Mouse (Mus musculus): ENCODE measurements around the gene Acy3. TPM values are rescaled to one million over a fixed set of nuclear protein-coding genes. Genes with fewer than 3 reads are reported as not detected.
"Not testable (repeated sequence)": the region's sequence is repeated elsewhere in the genome, so short reads cannot be mapped to it uniquely, and the experiment has no call there.

The Acy3 gene
- polyA plus RNA-seq, 1 experiment from 2014 or later, result 9.9 TPM

- H3K27me3 ChIP-seq (ENCODE audit: control insufficient read depth, insufficient read depth, low read length), result no peaks in the 10 kb centered on the region
- no peak for ATAC-seq (ENCODE audit: low FRiP score, low TSS enrichment)
- 78% methylated on average over 13 of the region's 14 CpGs for whole genome bisulfite sequencing
- no peak overlapping the region for H3K27ac ChIP-seq (replicated peaks)
- H3K4me1 ChIP-seq (replicated peaks; ENCODE audit: control insufficient read depth, insufficient read depth), result no peaks in the 10 kb centered on the region
- no peak overlapping the region for H3K4me3 ChIP-seq (ENCODE audit: low read depth, low read length)
- no peak for DNase-seq (ENCODE audit: low spot score)
- H3K9me3 ChIP-seq (ENCODE audit: control insufficient read depth, low read length), result no peaks in the 10 kb centered on the region
- no peak for TF ChIP-seq CTCF (IDR thresholded peaks at IDR 0.05; ENCODE audit: low read depth)
- TF ChIP-seq EP300 (optimal IDR thresholded peaks at IDR 0.05), result no peak
- no peaks in the 10 kb centered on the region for H3K36me3 ChIP-seq (ENCODE audit: control insufficient read depth, insufficient read depth, low read length)
- no peak overlapping the region for H3K9ac ChIP-seq (ENCODE audit: low read length)
- no peak overlapping the region for H3K4me2 ChIP-seq (replicated peaks; ENCODE audit: low read depth)
Observed at GRCm38 (mm10) chr19:3948546-3948945, 37.8 kb upstream of the Acy3 start.

- H3K4me1 ChIP-seq (replicated peaks; ENCODE audit: control insufficient read depth, insufficient read depth), result no peaks in the 10 kb centered on the region
- H3K4me2 ChIP-seq (replicated peaks; ENCODE audit: low read depth), result no peak overlapping the region
- DNase-seq (ENCODE audit: low spot score) (no peak), ATAC-seq (ENCODE audit: low FRiP score, low TSS enrichment) (no peak)
- no peaks in the 10 kb centered on the region for H3K36me3 ChIP-seq (ENCODE audit: control insufficient read depth, insufficient read depth, low read length)
- H3K9me3 ChIP-seq (ENCODE audit: control insufficient read depth, low read length), result no peaks in the 10 kb centered on the region
- no peak overlapping the region for H3K27ac ChIP-seq (replicated peaks)
- 72% methylated on average over 3 of the region's 3 CpGs for WGBS
- no peak overlapping the region for H3K9ac ChIP-seq (ENCODE audit: low read length)
- H3K4me3 ChIP-seq (ENCODE audit: low read depth, low read length), result no peak overlapping the region
- no peak for TF ChIP-seq EP300 (optimal IDR thresholded peaks at IDR 0.05)
- no peak for TF ChIP-seq CTCF (IDR thresholded peaks at IDR 0.05; ENCODE audit: low read depth)
- no peaks in the 10 kb centered on the region for H3K27me3 ChIP-seq (ENCODE audit: control insufficient read depth, insufficient read depth, low read length)
Observed at GRCm38 (mm10) chr19:3950331-3950730, 36.0 kb upstream of the Acy3 start.

- DNase-seq (ENCODE audit: low spot score), result no peak
- H3K36me3 ChIP-seq (ENCODE audit: control insufficient read depth, insufficient read depth, low read length), result no peaks in the 10 kb centered on the region
Observed at GRCm38 (mm10) chr19:3951461-3951860, 34.9 kb upstream of the Acy3 start.

GRCm38 (mm10) chr19:3952099-3952498 lies 34.3 kb upstream of the Acy3 start:
- no peaks in the 10 kb centered on the region for H3K4me1 ChIP-seq (replicated peaks; ENCODE audit: control insufficient read depth, insufficient read depth)
- no peaks in the 10 kb centered on the region for H3K27me3 ChIP-seq (ENCODE audit: control insufficient read depth, insufficient read depth, low read length)
- H3K36me3 ChIP-seq (ENCODE audit: control insufficient read depth, insufficient read depth, low read length), result no peaks in the 10 kb centered on the region
- DNase-seq (ENCODE audit: low spot score), result no peak
- H3K4me2 ChIP-seq (replicated peaks; ENCODE audit: low read depth), result no peak overlapping the region
- H3K9ac ChIP-seq (ENCODE audit: low read length), result no peak overlapping the region
- H3K27ac ChIP-seq (replicated peaks), result no peak overlapping the region
- no peaks in the 10 kb centered on the region for H3K9me3 ChIP-seq (ENCODE audit: control insufficient read depth, low read length)
- no peak overlapping the region for H3K4me3 ChIP-seq (ENCODE audit: low read depth, low read length)
- no peak for TF ChIP-seq CTCF (IDR thresholded peaks at IDR 0.05; ENCODE audit: low read depth)
- no peak for TF ChIP-seq EP300 (optimal IDR thresholded peaks at IDR 0.05)
- no peak for ATAC-seq (ENCODE audit: low FRiP score, low TSS enrichment)
- 16% methylated on average over 1 of the region's 1 CpGs for WGBS

More at GRCm38 (mm10) chr19:3951461-3951860, 34.9 kb upstream of the Acy3 start:
- H3K9me3 ChIP-seq (ENCODE audit: control insufficient read depth, low read length), result no peaks in the 10 kb centered on the region
- H3K4me2 ChIP-seq (replicated peaks; ENCODE audit: low read depth), result no peak overlapping the region
- no peaks in the 10 kb centered on the region for H3K27me3 ChIP-seq (ENCODE audit: control insufficient read depth, insufficient read depth, low read length)
- no peaks in the 10 kb centered on the region for H3K4me1 ChIP-seq (replicated peaks; ENCODE audit: control insufficient read depth, insufficient read depth)
- H3K27ac ChIP-seq (replicated peaks), result no peak overlapping the region
- ATAC-seq (ENCODE audit: low FRiP score, low TSS enrichment), result no peak
- H3K4me3 ChIP-seq (ENCODE audit: low read depth, low read length), result no peak overlapping the region
- H3K9ac ChIP-seq (ENCODE audit: low read length), result no peak overlapping the region
- TF ChIP-seq EP300 (optimal IDR thresholded peaks at IDR 0.05) (no peak), CTCF (IDR thresholded peaks at IDR 0.05; ENCODE audit: low read depth) (no peak)

- no peak for ATAC-seq (ENCODE audit: low FRiP score, low TSS enrichment)
- H3K9ac ChIP-seq (ENCODE audit: low read length), result no peak overlapping the region
- H3K9me3 ChIP-seq (ENCODE audit: control insufficient read depth, low read length), result no peaks in the 10 kb centered on the region
- no peak overlapping the region for H3K4me2 ChIP-seq (replicated peaks; ENCODE audit: low read depth)
- H3K27me3 ChIP-seq (ENCODE audit: control insufficient read depth, insufficient read depth, low read length), result no peaks in the 10 kb centered on the region
- H3K4me3 ChIP-seq (ENCODE audit: low read depth, low read length), result no peak overlapping the region
- H3K36me3 ChIP-seq (ENCODE audit: control insufficient read depth, insufficient read depth, low read length), result no peaks in the 10 kb centered on the region
- WGBS, result 54% methylated on average over 3 of the region's 3 CpGs
- DNase-seq (ENCODE audit: low spot score), result no peak
- no peak for TF ChIP-seq EP300 (optimal IDR thresholded peaks at IDR 0.05)
- no peaks in the 10 kb centered on the region for H3K4me1 ChIP-seq (replicated peaks; ENCODE audit: control insufficient read depth, insufficient read depth)
- no peak overlapping the region for H3K27ac ChIP-seq (replicated peaks)
Observed at GRCm38 (mm10) chr19:3955033-3955432, 31.3 kb upstream of the Acy3 start.

GRCm38 (mm10) chr19:3955804-3956203 lies 30.6 kb upstream of the Acy3 start:
- no peaks in the 10 kb centered on the region for H3K9me3 ChIP-seq (ENCODE audit: control insufficient read depth, low read length)
- ATAC-seq (ENCODE audit: low FRiP score, low TSS enrichment), result 0 out of 2 replicates have a peak, but pooled peaks have one; percentile 25
- H3K4me2 ChIP-seq (replicated peaks; ENCODE audit: low read depth), result no peak overlapping the region
- no peak for DNase-seq (ENCODE audit: low spot score)
- no peak overlapping the region for H3K4me3 ChIP-seq (ENCODE audit: low read depth, low read length)
- H3K27me3 ChIP-seq (ENCODE audit: control insufficient read depth, insufficient read depth, low read length), result no peaks in the 10 kb centered on the region
- H3K4me1 ChIP-seq (replicated peaks; ENCODE audit: control insufficient read depth, insufficient read depth), result no peaks in the 10 kb centered on the region
- 37% methylated on average over 4 of the region's 4 CpGs for WGBS
- TF ChIP-seq EP300 (optimal IDR thresholded peaks at IDR 0.05), result no peak
- no peak for TF ChIP-seq CTCF (IDR thresholded peaks at IDR 0.05; ENCODE audit: low read depth)
- no peak overlapping the region for H3K9ac ChIP-seq (ENCODE audit: low read length)
- no peaks in the 10 kb centered on the region for H3K36me3 ChIP-seq (ENCODE audit: control insufficient read depth, insufficient read depth, low read length)
- H3K27ac ChIP-seq (replicated peaks), result no peak overlapping the region

- H3K4me1 ChIP-seq (replicated peaks; ENCODE audit: control insufficient read depth, insufficient read depth); DNase-seq (ENCODE audit: low spot score); H3K27ac ChIP-seq (replicated peaks); H3K9ac ChIP-seq (ENCODE audit: low read length); ATAC-seq (ENCODE audit: low FRiP score, low TSS enrichment); H3K4me3 ChIP-seq (ENCODE audit: low read depth, low read length); H3K9me3 ChIP-seq (ENCODE audit: control insufficient read depth, low read length); H3K36me3 ChIP-seq (ENCODE audit: control insufficient read depth, insufficient read depth, low read length); H3K27me3 ChIP-seq (ENCODE audit: control insufficient read depth, insufficient read depth, low read length); H3K4me2 ChIP-seq (replicated peaks; ENCODE audit: low read depth): not testable (repeated sequence)
- WGBS, result 78% methylated on average over 5 of the region's 5 CpGs
Observed at GRCm38 (mm10) chr19:3957296-3958036, 28.9 kb upstream of the Acy3 start.

All from stomach, postnatal 0 days (tissue).